Mouse (Mus musculus) bone marrow macrophage, adult 2 months (primary cell): ENCODE data around the gene Gm21188. TPM values are rescaled to one million over a fixed set of nuclear protein-coding genes. Genes with fewer than 3 reads are reported as not detected.
"Not testable (repeated sequence)": the region's sequence is repeated elsewhere in the genome, so short reads cannot be mapped to it uniquely, and the experiment has no call there.

ENCODE experiments used
- H3K27ac ChIP-seq: 2 replicates; pipeline ENCODE4 v1.5.1; 2012; ENCODE audit warnings: low read depth, low read length; ENCODE audit not compliant: insufficient read depth
- H3K4me1 ChIP-seq: 2 replicates; pipeline ENCODE4 v1.6.1; 2012; ENCODE audit warnings: low read length; ENCODE audit not compliant: control insufficient read depth, insufficient read depth
- H3K4me3 ChIP-seq: 2 replicates; pipeline ENCODE4 v1.5.1; 2012; ENCODE audit warnings: mild to moderate bottlenecking, low read length, moderate library complexity; ENCODE audit not compliant: insufficient read depth
- polyA plus RNA-seq: library from polyadenylated mRNA; stranded (reverse); fragments of >200 nt; gene quantifications from 2 replicates; pipeline ENCODE4 v1.2.4, GENCODE M21; 2012; ENCODE audit not compliant: missing spikeins, insufficient read depth, insufficient read length

Gm21188 gene
- polyA plus RNA-seq, 1 experiment: 217 TPM

- H3K4me1 ChIP-seq, H3K27ac ChIP-seq, H3K4me3 ChIP-seq: not testable (repeated sequence)
Measured at GRCm38 (mm10) chr13:119999215-119999614, 52.8 kb downstream of the Gm21188 start.

- H3K27ac ChIP-seq, H3K4me1 ChIP-seq: not testable (repeated sequence)
Measured at GRCm38 (mm10) chr13:119998442-119999086, 53.4 kb downstream of the Gm21188 start.

GRCm38 (mm10) chr13:119991917-119992496, 60.0 kb downstream of the Gm21188 start:
- H3K4me1 ChIP-seq, H3K27ac ChIP-seq, H3K4me3 ChIP-seq: not testable (repeated sequence)

More at GRCm38 (mm10) chr13:119998442-119999086, 53.4 kb downstream of the Gm21188 start:
- H3K4me3 ChIP-seq: not testable (repeated sequence)

GRCm38 (mm10) chr13:119991264-119991663, 60.7 kb downstream of the Gm21188 start:
- not testable (repeated sequence) for H3K4me1 ChIP-seq, H3K27ac ChIP-seq, H3K4me3 ChIP-seq

Other genes with a start within 250 kb of the Gm21188 start
- gene AF067063, start 222.0 kb downstream of the Gm21188 start, polyA plus RNA-seq: not detected in 2 replicates
- not detected in 2 replicates for gene D13Ertd608e, start 216.2 kb downstream of the Gm21188 start, polyA plus RNA-seq
- gene Tcstv1, start 157.4 kb downstream of the Gm21188 start, polyA plus RNA-seq: not detected in 2 replicates
- not detected in 2 replicates for gene Gm21761, start 122.9 kb downstream of the Gm21188 start, polyA plus RNA-seq
- not detected in 2 replicates for gene B020031M17Rik, start 101.4 kb downstream of the Gm21188 start, polyA plus RNA-seq
- gene Gm36079, start 25.2 kb downstream of the Gm21188 start, polyA plus RNA-seq: not detected in 2 replicates
- gene Gm20767, start 88.1 kb upstream of the Gm21188 start, polyA plus RNA-seq: not detected in 2 replicates
- not detected in 2 replicates for gene Gm21818, start 120.2 kb upstream of the Gm21188 start, polyA plus RNA-seq
- not detected in 2 replicates for gene Gm21762, start 163.8 kb upstream of the Gm21188 start, polyA plus RNA-seq
- not detected in 2 replicates for gene Gm21731, start 186.9 kb upstream of the Gm21188 start, polyA plus RNA-seq
- gene AF067061, start 210.9 kb upstream of the Gm21188 start, polyA plus RNA-seq: not detected in 2 replicates
- 7.6 and 8.4 TPM in 2 replicates for gene BC147527, start 248.2 kb upstream of the Gm21188 start, polyA plus RNA-seq